Mouse (Mus musculus): ENCODE results near the gene Rp9. TPM values are rescaled to one million over a fixed set of nuclear protein-coding genes. Genes with fewer than 3 reads are reported as not detected.
A peak's percentile ranks its signal among the peaks of the same experiment; 100 is the strongest.
"Not testable (repeated sequence)": the region's sequence is repeated elsewhere in the genome, so short reads cannot be mapped to it uniquely, and the experiment has no call there.

The Rp9 gene
- polyA plus RNA-seq, 1 experiment: 91.6 TPM

DNA sequence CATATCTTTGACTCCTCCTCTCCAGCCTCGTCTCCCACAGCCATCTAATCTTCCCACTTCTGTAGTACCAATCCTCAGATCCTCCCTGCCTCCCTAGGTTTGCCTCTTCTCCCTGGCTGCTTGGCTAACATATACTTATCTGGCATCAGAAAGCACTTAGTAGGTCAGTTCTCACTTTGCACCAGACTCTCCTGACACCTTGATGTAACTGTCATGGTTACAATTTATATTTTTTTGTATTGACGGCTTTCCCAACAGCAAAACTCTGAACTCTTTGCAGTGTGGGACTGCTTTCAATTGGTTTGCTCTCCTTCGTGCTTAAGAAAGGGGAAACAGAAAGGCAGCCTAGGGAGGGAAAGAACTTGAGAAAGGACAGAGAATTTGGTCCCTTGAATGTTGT is 53.4 kb downstream of the Rp9 start:
- 84% methylated on average over 3 of the region's 3 CpGs for WGBS
- TF ChIP-seq POLR2A (IDR thresholded peaks at IDR 0.05; ENCODE audit: borderline replicate concordance, insufficient read depth, low read length) (no peak), CTCF (IDR thresholded peaks at IDR 0.05; ENCODE audit: borderline replicate concordance, insufficient read depth, low read depth, low read length) (no peak)
- H3K27ac ChIP-seq (ENCODE audit: insufficient read depth, low read length): no peak overlapping the region
- peaks cover 7% of the 10 kb centered on the region for H3K4me1 ChIP-seq (ENCODE audit: control insufficient read depth, insufficient read depth, low read length)
- H3K27me3 ChIP-seq (ENCODE audit: control insufficient read depth, insufficient read depth, low read length): no peaks in the 10 kb centered on the region
- no peak overlapping the region for H3K4me3 ChIP-seq (replicated peaks; ENCODE audit: insufficient read depth, low read depth, low read length)
- no peak for DNase-seq

DNA sequence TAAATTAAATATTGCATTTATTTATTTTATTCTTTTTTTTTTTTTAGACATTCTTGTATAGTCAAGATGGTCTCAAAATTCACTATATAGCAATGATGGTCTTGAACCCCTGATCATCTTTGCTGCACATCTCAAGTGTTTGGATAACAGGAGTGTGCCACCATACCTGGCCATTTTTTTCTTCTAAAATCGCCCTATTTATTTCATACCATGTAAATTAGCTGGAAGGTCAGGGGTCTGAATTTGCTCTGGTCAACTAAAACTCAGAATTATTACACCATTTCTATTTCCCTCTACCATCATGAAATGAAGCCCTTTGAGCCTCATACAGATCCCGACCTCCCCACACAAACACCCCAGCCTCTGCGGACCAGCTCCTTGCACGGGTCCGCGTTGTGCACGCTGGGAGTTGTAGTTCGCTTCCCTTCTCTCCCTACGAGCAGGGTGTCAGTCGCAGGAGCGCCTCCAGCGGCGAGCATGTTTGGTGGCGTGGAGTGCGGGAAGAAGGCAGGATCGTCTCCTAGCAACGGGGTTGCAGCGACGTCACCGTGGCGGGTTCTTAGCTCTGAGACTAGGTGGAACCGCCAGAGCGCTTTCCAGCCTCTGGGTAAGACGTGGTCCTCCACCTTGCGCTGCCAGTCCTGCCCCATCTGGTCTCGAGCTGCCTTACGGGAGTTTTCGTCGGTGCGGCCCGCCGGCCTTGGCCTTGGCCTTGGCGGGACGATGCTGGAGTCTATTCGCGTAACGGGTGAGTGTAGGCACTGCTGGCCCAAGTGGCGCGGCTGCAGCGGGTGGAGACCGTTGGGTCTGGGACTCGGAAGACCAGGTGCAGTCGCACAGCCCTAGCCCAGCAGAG is 58.3 kb downstream of the Rp9 start, which contains the start of gene 9530077C05Rik:
9530077C05Rik (plus strand) TSS at position 512 of the 856 bp plus-strand sequence.
- DNase-seq: peak; percentile 99
- Histone ChIP-seq H3K4me1 (ENCODE audit: control insufficient read depth, insufficient read depth, low read length) (no peaks in the 10 kb centered on the region), H3K4me3 (replicated peaks; ENCODE audit: insufficient read depth, low read depth, low read length) (peak within 1 kb of the TSS; percentile 68), H3K27ac (ENCODE audit: insufficient read depth, low read length) (peak within 1 kb of the TSS; percentile 8; the same call in 1 of the 2 replicates), H3K27me3 (ENCODE audit: control insufficient read depth, insufficient read depth, low read length) (no peaks in the 10 kb centered on the region)
- under 1% methylated on average over 43 of the region's 43 CpGs for WGBS
- TF ChIP-seq POLR2A (IDR thresholded peaks at IDR 0.05; ENCODE audit: borderline replicate concordance, insufficient read depth, low read length): peak; percentile 69; the same call in 1 of the 2 replicates
- TF ChIP-seq CTCF (IDR thresholded peaks at IDR 0.05; ENCODE audit: borderline replicate concordance, insufficient read depth, low read depth, low read length): peak; percentile 84

DNA sequence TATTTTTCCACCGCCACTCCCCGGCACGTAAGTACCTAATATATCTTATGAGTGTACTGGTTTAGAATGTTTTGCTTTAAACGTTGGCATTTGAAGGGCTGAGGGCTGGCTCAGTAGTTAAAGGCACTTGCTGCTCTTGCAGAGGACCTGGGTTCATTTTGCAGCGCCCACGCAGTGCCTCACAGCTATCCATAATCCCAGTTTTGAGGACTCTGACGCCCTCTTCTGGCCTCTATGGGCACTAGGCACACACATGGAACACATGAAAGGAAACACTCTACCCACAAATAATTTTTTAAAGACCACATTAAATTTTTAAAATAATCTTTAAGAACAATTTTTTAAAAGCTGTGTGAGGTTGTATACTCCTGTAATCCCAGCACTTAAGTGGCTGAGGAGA is 60.0 kb downstream of the Rp9 start:
- Histone ChIP-seq H3K27ac (ENCODE audit: insufficient read depth, low read length) (no peak overlapping the region), H3K27me3 (ENCODE audit: control insufficient read depth, insufficient read depth, low read length) (no peaks in the 10 kb centered on the region), H3K4me3 (replicated peaks; ENCODE audit: insufficient read depth, low read depth, low read length) (no peak overlapping the region), H3K4me1 (ENCODE audit: control insufficient read depth, insufficient read depth, low read length) (no peaks in the 10 kb centered on the region)
- TF ChIP-seq CTCF (IDR thresholded peaks at IDR 0.05; ENCODE audit: borderline replicate concordance, insufficient read depth, low read depth, low read length) (no peak), POLR2A (IDR thresholded peaks at IDR 0.05; ENCODE audit: borderline replicate concordance, insufficient read depth, low read length) (no peak)
- 79% methylated on average over 7 of the region's 7 CpGs for WGBS
- DNase-seq: no peak

DNA sequence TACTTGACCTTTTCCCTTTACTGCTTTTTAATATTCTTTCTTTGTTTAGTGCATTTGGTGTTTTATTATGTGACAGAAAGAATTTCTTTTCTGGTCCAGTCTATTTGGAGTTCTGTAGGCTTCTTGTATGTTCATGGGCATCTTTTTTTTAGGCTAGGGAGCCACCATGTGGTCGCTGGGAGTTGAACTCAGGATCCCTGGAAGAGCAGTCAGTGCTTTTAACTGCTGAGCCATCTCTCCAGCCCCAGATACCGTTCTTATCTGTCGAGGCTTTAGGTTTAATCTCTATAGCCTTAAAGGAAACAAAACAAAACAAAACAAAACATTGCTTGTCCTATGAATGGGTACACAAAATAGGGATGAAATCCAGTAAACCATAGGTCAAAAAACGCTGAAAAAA is 61.2 kb downstream of the Rp9 start:
- H3K27ac ChIP-seq (ENCODE audit: insufficient read depth, low read length); H3K4me1 ChIP-seq (ENCODE audit: control insufficient read depth, insufficient read depth, low read length); DNase-seq; H3K4me3 ChIP-seq (replicated peaks; ENCODE audit: insufficient read depth, low read depth, low read length); H3K27me3 ChIP-seq (ENCODE audit: control insufficient read depth, insufficient read depth, low read length): not testable (repeated sequence)
- TF ChIP-seq CTCF (IDR thresholded peaks at IDR 0.05; ENCODE audit: borderline replicate concordance, insufficient read depth, low read depth, low read length): peak; percentile 16; the same call in 1 of the 2 replicates
- 25% methylated on average over 4 of the region's 4 CpGs for WGBS

DNA sequence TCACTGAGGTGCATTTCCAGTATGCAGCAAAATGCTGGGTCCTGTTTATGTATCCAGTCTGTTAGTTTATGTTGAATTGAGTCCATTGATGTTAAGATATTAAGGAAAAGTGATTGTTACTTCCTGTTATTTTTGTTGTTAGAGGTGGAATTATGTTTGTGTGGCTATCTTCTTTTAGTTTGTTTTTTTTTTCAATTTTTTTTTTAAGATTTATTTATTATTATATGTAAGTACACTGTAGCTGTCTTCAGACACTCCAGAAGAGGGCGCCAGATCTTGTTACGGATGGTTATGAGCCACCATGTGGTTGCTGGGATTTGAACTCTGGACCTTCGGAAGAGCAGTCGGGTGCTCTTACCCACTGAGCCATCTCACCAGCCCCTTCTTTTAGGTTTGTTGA is 61.9 kb downstream of the Rp9 start:
- not testable (repeated sequence) for H3K27me3 ChIP-seq (ENCODE audit: control insufficient read depth, insufficient read depth, low read length); H3K4me3 ChIP-seq (replicated peaks; ENCODE audit: insufficient read depth, low read depth, low read length); H3K4me1 ChIP-seq (ENCODE audit: control insufficient read depth, insufficient read depth, low read length); DNase-seq; H3K27ac ChIP-seq (ENCODE audit: insufficient read depth, low read length)
- WGBS: 83% methylated on average over 4 of the region's 4 CpGs

DNA sequence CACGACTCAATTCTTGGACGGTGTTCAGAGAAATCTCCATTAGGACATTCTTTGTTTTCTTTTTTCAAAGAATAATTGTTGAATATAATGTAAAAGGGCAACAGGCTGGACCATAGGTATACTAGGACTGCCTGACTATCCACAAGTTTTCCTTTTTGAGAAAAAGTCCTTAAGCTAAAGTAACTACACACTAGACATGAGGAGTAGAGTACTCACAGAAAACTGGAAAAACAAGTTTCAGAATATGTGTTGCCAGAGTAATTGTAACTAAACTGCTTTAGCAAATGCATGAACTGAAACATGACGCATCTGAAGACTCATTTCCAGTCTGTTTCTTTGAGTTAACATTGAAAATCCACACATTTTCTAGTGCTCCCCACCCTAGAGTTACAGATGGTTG is 64.1 kb downstream of the Rp9 start:
- H3K27ac ChIP-seq (ENCODE audit: insufficient read depth, low read length): no peak overlapping the region
- no peaks in the 10 kb centered on the region for H3K4me1 ChIP-seq (ENCODE audit: control insufficient read depth, insufficient read depth, low read length)
- no peak overlapping the region for H3K4me3 ChIP-seq (replicated peaks; ENCODE audit: insufficient read depth, low read depth, low read length)
- 73% methylated on average over 3 of the region's 3 CpGs for WGBS
- no peaks in the 10 kb centered on the region for H3K27me3 ChIP-seq (ENCODE audit: control insufficient read depth, insufficient read depth, low read length)
- TF ChIP-seq CTCF (IDR thresholded peaks at IDR 0.05; ENCODE audit: borderline replicate concordance, insufficient read depth, low read depth, low read length): no peak
- TF ChIP-seq POLR2A (IDR thresholded peaks at IDR 0.05; ENCODE audit: borderline replicate concordance, insufficient read depth, low read length): no peak
- DNase-seq: no peak

DNA sequence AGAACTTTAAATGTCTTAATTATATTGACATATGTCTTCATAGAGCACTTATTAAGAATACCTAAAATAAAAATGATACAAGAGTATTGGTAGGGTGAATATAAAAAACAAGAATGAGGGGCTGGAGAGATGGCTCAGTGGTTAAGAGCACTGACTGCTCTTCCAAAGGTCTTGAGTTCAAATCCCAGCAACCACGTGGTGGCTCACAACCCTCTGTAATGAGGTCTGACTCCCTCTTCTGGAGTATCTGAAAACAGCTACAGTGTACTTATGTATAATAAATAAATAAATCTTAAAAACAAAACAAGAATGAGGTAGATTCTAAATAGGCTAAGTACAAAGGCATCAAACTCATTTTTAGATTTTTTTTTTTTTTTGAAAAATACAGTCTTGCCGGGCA is 66.0 kb downstream of the Rp9 start:
- not testable (repeated sequence) for H3K27ac ChIP-seq (ENCODE audit: insufficient read depth, low read length); H3K27me3 ChIP-seq (ENCODE audit: control insufficient read depth, insufficient read depth, low read length); DNase-seq; H3K4me1 ChIP-seq (ENCODE audit: control insufficient read depth, insufficient read depth, low read length); H3K4me3 ChIP-seq (replicated peaks; ENCODE audit: insufficient read depth, low read depth, low read length)
- 67% methylated on average over 2 of the region's 2 CpGs for WGBS

DNA sequence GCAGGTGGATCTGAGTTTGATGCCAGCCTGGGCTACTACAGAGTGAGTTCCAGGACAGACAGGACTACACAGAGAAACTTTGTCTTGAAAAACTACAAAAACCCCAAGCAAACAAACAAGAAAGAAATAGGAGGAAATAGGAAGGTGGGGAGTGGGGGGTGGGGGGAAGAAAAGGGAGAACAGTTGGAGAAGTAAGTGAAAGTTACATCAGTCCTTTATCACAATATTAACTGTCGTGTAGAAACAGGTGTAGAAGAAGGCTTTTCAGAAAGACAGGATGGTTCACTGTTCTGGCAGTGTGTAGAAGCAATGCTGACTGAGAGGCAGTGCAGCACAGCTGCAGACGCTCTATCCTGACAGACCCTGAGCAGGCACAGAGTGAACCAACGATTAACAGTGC is 66.6 kb downstream of the Rp9 start:
- no peaks in the 10 kb centered on the region for H3K27me3 ChIP-seq (ENCODE audit: control insufficient read depth, insufficient read depth, low read length)
- TF ChIP-seq CTCF (IDR thresholded peaks at IDR 0.05; ENCODE audit: borderline replicate concordance, insufficient read depth, low read depth, low read length) (no peak), POLR2A (IDR thresholded peaks at IDR 0.05; ENCODE audit: borderline replicate concordance, insufficient read depth, low read length) (no peak)
- no peak overlapping the region for H3K4me3 ChIP-seq (replicated peaks; ENCODE audit: insufficient read depth, low read depth, low read length)
- no peak for DNase-seq
- no peaks in the 10 kb centered on the region for H3K4me1 ChIP-seq (ENCODE audit: control insufficient read depth, insufficient read depth, low read length)
- H3K27ac ChIP-seq (ENCODE audit: insufficient read depth, low read length): no peak overlapping the region
- WGBS: 83% methylated on average over 3 of the region's 3 CpGs

Data from cerebellum, adult 2 months (tissue).